11 mouse cellular contexts compared by ENCODE assay signal in the genomic region with DNA sequence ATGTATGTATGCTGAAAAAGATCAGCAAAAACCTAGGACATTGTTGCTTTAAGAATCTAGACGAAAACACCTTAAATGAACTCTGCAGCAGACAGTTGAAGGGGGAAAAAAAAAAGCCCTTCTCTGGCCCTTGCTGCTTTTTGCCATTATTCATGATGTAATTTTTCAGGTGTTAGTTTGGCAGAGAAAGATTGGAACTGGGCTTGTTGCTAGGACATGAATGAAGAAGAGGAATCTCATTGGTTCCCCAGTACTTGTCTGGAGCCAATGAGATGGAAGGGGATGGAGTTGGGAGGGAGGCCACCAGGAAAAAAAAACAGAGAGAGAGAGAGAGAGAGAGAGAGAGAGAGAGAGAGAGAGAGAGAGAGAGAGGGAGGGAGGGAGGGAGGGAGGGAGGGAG.
DNase-seq lines count a peak whose midpoint lies in the region; ATAC-seq and TF ChIP-seq lines count a peak whose summit lies in the region.
"Had no signal": no experiment of that assay in that cellular context is flagged by ENCODE, and none has a peak within 500 bp of the region (broad histone marks: within the 10 kb centered on the region; RNA-seq: fewer than 3 reads in every experiment).

No protein-coding gene starts in this region.

- H3K4me2 ChIP-seq in heart, postnatal 0 days (ENCODE audit: low read depth, low read length) = no peak overlapping the region
- no peak overlapping the region for H3K4me2 ChIP-seq in midbrain, embryonic 16.5 days (ENCODE audit: low read length)

- 0 out of 2 replicates have a peak, but pooled peaks cover 18% of the 10 kb centered on the region for H3K4me1 ChIP-seq in heart, postnatal 0 days (ENCODE audit: control insufficient read depth, insufficient read depth)
- peaks cover 53% of the 10 kb centered on the region for H3K4me1 ChIP-seq in hindbrain, embryonic 10.5 days (replicated peaks)
- H3K4me1 ChIP-seq in midbrain, embryonic 16.5 days (ENCODE audit: control insufficient read depth, insufficient read depth, low read length) = peaks cover 37% of the 10 kb centered on the region

- no peaks in the 10 kb centered on the region for H3K9me3 ChIP-seq in heart, postnatal 0 days (replicated peaks; ENCODE audit: control insufficient read depth, low read length)
- H3K9me3 ChIP-seq in hindbrain, embryonic 10.5 days = no peaks in the 10 kb centered on the region
- no peaks in the 10 kb centered on the region for H3K9me3 ChIP-seq in midbrain, embryonic 16.5 days (replicated peaks; ENCODE audit: control insufficient read depth, low read length, poor library complexity, severe bottlenecking)
- H3K9me3 ChIP-seq: heart, embryonic 12.5 days had no signal

- H3K9ac ChIP-seq in heart, postnatal 0 days (replicated peaks; ENCODE audit: low read depth, low read length) = no peak overlapping the region
- no peak overlapping the region for H3K9ac ChIP-seq in midbrain, embryonic 16.5 days (ENCODE audit: low read depth, low read length)

- no peak overlapping the region for H3K4me3 ChIP-seq in heart, postnatal 0 days (ENCODE audit: low read depth, low read length)
- no peak overlapping the region for H3K4me3 ChIP-seq in hindbrain, embryonic 10.5 days
- H3K4me3 ChIP-seq in midbrain, embryonic 16.5 days (ENCODE audit: low read depth, low read length) = no peak overlapping the region

- TF ChIP-seq CTCF in heart, postnatal 0 days (IDR thresholded peaks at IDR 0.05; ENCODE audit: low read depth) = no peak

- WGBS in heart, postnatal 0 days = 53% methylated on average over 1 of the region's 1 CpGs
- 47% methylated on average over 1 of the region's 1 CpGs for WGBS in hindbrain, embryonic 10.5 days
- WGBS in midbrain, embryonic 16.5 days = 12% methylated on average over 1 of the region's 1 CpGs

- ATAC-seq in heart, postnatal 0 days (ENCODE audit: insufficient read depth, low read depth) = no peak
- peak; percentile 50; the same call in 1 of the 2 replicates for ATAC-seq in midbrain, embryonic 16.5 days

- peak; percentile 20 for DNase-seq in heart, postnatal 0 days (ENCODE audit: low spot score)
- DNase-seq in heart, adult 18-20 months = no peak
- peak; percentile 72 for DNase-seq in embryo, embryonic 10.5 days (ENCODE audit: low spot score)
- no peak for DNase-seq in hindbrain, embryonic 10.5 days (ENCODE audit: low spot score)
- no peak for DNase-seq in right cerebral cortex, adult 2 months (ENCODE audit: low spot score in 2 of 2)
- DNase-seq in layer of hippocampus, adult 11-12 months (ENCODE audit: low spot score) = no peak
- DNase-seq in right cerebral cortex, postnatal 25 days = no peak
- DNase-seq: kidney, adult 18-20 months; thymus, adult 2 months had no signal

- no peaks in the 10 kb centered on the region for H3K27me3 ChIP-seq in heart, postnatal 0 days (ENCODE audit: control insufficient read depth, insufficient read depth, low read length)
- H3K27me3 ChIP-seq in hindbrain, embryonic 10.5 days (ENCODE audit: insufficient read depth, poor library complexity, severe bottlenecking) = 0 out of 2 replicates have a peak, but pooled peaks cover 5% of the 10 kb centered on the region
- no peaks in the 10 kb centered on the region for H3K27me3 ChIP-seq in midbrain, embryonic 16.5 days (ENCODE audit: control insufficient read depth, insufficient read depth, low read depth, low read length)
- H3K27me3 ChIP-seq: heart, embryonic 12.5 days had no signal

- no peaks in the 10 kb centered on the region for H3K36me3 ChIP-seq in heart, postnatal 0 days (replicated peaks; ENCODE audit: control insufficient read depth, insufficient read depth, low read length)
- no peaks in the 10 kb centered on the region for H3K36me3 ChIP-seq in hindbrain, embryonic 10.5 days
- no peaks in the 10 kb centered on the region for H3K36me3 ChIP-seq in midbrain, embryonic 16.5 days (ENCODE audit: control insufficient read depth, insufficient read depth, low read length)
- H3K36me3 ChIP-seq: heart, embryonic 12.5 days had no signal

- TF ChIP-seq EP300 in heart, postnatal 0 days (IDR thresholded peaks at IDR 0.05; ENCODE audit: low read depth) = no peak

- no peak overlapping the region for H3K27ac ChIP-seq in heart, postnatal 0 days (ENCODE audit: low read depth)
- H3K27ac ChIP-seq in hindbrain, embryonic 10.5 days = peak overlapping the region; percentile 59; the same call in 1 of the 2 replicates
- H3K27ac ChIP-seq in midbrain, embryonic 16.5 days (ENCODE audit: low read length) = peak overlapping the region; percentile 99

Comparison
In these comparisons a context has a peak if more than half of its experiments do, and no peak if none do; other contexts are left out.
1. DNase-seq: peak in heart, postnatal 0 days (single experiment) and embryo, embryonic 10.5 days (single experiment); none in heart, adult 18-20 months (0 of 2), hindbrain, embryonic 10.5 days (single experiment), right cerebral cortex, adult 2 months (0 of 2), layer of hippocampus, adult 11-12 months (single experiment) and right cerebral cortex, postnatal 25 days (single experiment).